Mouse (Mus musculus) liver, embryonic 14.5 days (tissue): ENCODE data around the gene Cdan1. TPM values are rescaled to one million over a fixed set of nuclear protein-coding genes. Genes with fewer than 3 reads are reported as not detected.
A peak's percentile ranks its signal among the peaks of the same experiment; 100 is the strongest.

Source experiments
- ATAC-seq: fragments of 200-750 bp; cut with Nextera tagmentation; 2 replicates; pipeline ENCODE4 v1.8.0; 2017; ENCODE audit warnings: moderate number of reproducible peaks, mild to moderate bottlenecking, moderate library complexity; ENCODE audit not compliant: insufficient read depth
- DNase-seq, 3 experiments: peaks; one replicate each; pipeline ENCODE4 v3.0.0-alpha.2; 2012 to 2013; ENCODE audit warnings: low read depth in 3 of 3, low spot score in 3 of 3
- H3K27ac ChIP-seq: fragments of 300-500 bp; sonication (generic); 2 replicates; pipeline ENCODE4 v1.5.1; 2014; ENCODE audit warnings: moderate library complexity, mild to moderate bottlenecking, control low read depth, inconsistent platforms
- H3K27me3 ChIP-seq: fragments of 300-500 bp; sonication (generic); 2 replicates; pipeline ENCODE4 v1.6.1; 2014; ENCODE audit warnings: mild to moderate bottlenecking, low read length, moderate library complexity; ENCODE audit not compliant: control insufficient read depth, insufficient read depth
- H3K36me3 ChIP-seq: fragments of 300-500 bp; sonication (generic); replicated peaks from 2 replicates; pipeline ENCODE4 v1.6.1; 2014; ENCODE audit warnings: low read depth; ENCODE audit not compliant: control insufficient read depth, insufficient read depth
- H3K4me1 ChIP-seq, 2 experiments: fragments of 200-500 bp in 1 of 2; fragments of 300-500 bp in 1 of 2; sonication (generic) in 1 of 2; replicated peaks; 2 replicates each; pipeline ENCODE4 v1.6.1; 2012 to 2014; ENCODE audit warnings: antibody characterized with exemption in 1 of 2, inconsistent platforms in 1 of 2, low read length in 1 of 2; ENCODE audit not compliant: control insufficient read depth in 2 of 2, insufficient read depth in 2 of 2
- H3K4me2 ChIP-seq: fragments of 300-500 bp; sonication (generic); 2 replicates; pipeline ENCODE4 v1.6.1; 2014; ENCODE audit warnings: low read depth, mild to moderate bottlenecking, control low read depth, moderate library complexity
- H3K4me3 ChIP-seq, 2 experiments: fragments of 200-500 bp in 1 of 2; fragments of 300-500 bp in 1 of 2; sonication (generic) in 1 of 2; 2 replicates each; pipeline ENCODE4 v1.5.1; 2012 to 2014; ENCODE audit warnings: low read depth in 2 of 2, low read length in 2 of 2, mild to moderate bottlenecking in 2 of 2, control low read depth in 1 of 2, inconsistent platforms in 1 of 2, moderate library complexity in 1 of 2; ENCODE audit not compliant: insufficient read depth in 1 of 2
- H3K9ac ChIP-seq: fragments of 300-500 bp; sonication (generic); replicated peaks from 2 replicates; pipeline ENCODE4 v1.6.1; 2014; ENCODE audit warnings: mild to moderate bottlenecking, control low read depth, moderate library complexity
- H3K9me3 ChIP-seq: fragments of 300-500 bp; sonication (generic); 2 replicates; pipeline ENCODE4 v1.6.1; 2016; ENCODE audit warnings: low read length, mixed read lengths; ENCODE audit not compliant: control insufficient read depth
- CTCF ChIP-seq: IDR thresholded peaks from 2 replicates; pipeline ENCODE4 v1.5.1; 2016; ENCODE audit warnings: antibody characterized with exemption, low read depth, control low read depth
- EP300 ChIP-seq: IDR thresholded peaks from 2 replicates; pipeline ENCODE4 v1.6.1; 2016; ENCODE audit warnings: antibody characterized with exemption, low read depth
- WGBS: fragments of 180-500 bp; shearing (Covaris S2); extraction: QIAGEN DNeasy Blood & Tissue Kit; methylation state at CpG from one replicate; pipeline ENCODE4 v1.1.7; 2014; ENCODE audit not compliant: insufficient replicate concordance; 5-methylcytosine and 5-hydroxymethylcytosine counted together
- polyA plus RNA-seq, 2 experiments: library from polyadenylated mRNA; depleted of rRNA in 1 of 2; stranded (reverse) in 1 of 2; unstranded in 1 of 2; fragments of >200 nt; fragmentation: Nextera tagmentation in 1 of 2; extraction: Ambion mirVana in 1 of 2; gene quantifications; 2 replicates each; pipeline versions ENCODE4 v1.2.1 to v1.2.3; 2012 to 2014

Gene Cdan1
- polyA plus RNA-seq, 2 experiments, result 6.1 to 13.7 TPM

GRCm38 (mm10) chr2:120745496-120745895 lies 104.4 kb downstream of the Cdan1 start:
- no peak overlapping the region for H3K4me2 ChIP-seq
- WGBS, result 86% methylated on average over 1 of the region's 1 CpGs
- no peak overlapping the region for H3K9ac ChIP-seq
- no peak overlapping the region for H3K27ac ChIP-seq
- no peaks in the 10 kb centered on the region for H3K36me3 ChIP-seq
- no peaks in the 10 kb centered on the region for H3K27me3 ChIP-seq
- DNase-seq, result no peak
- no peaks in the 10 kb centered on the region for H3K9me3 ChIP-seq
- no peak overlapping the region for H3K4me3 ChIP-seq
- H3K4me1 ChIP-seq, result no peaks in the 10 kb centered on the region; a peak in 1 of 4 replicates
- no peak for ATAC-seq
- no peak for TF ChIP-seq CTCF

GRCm38 (mm10) chr2:120731877-120732530 lies 117.9 kb downstream of the Cdan1 start:
- ATAC-seq (no peak), DNase-seq (peak in 1 of 3 experiments; percentile 24)
- TF ChIP-seq EP300 (no peak), CTCF (no peak)
- Histone ChIP-seq H3K36me3 (peaks cover 24% of the 10 kb centered on the region), H3K27ac (peak overlapping the region; percentile 88), H3K4me2 (peak overlapping the region; percentile 69), H3K4me3 (peak overlapping the region; percentile 32 to 100), H3K9ac (peak overlapping the region; percentile 53), H3K4me1 (peaks cover 19% of the 10 kb centered on the region in 2 experiments), H3K9me3 (no peaks in the 10 kb centered on the region), H3K27me3 (no peaks in the 10 kb centered on the region)
- 15% methylated on average over 7 of the region's 7 CpGs for WGBS

DNA sequence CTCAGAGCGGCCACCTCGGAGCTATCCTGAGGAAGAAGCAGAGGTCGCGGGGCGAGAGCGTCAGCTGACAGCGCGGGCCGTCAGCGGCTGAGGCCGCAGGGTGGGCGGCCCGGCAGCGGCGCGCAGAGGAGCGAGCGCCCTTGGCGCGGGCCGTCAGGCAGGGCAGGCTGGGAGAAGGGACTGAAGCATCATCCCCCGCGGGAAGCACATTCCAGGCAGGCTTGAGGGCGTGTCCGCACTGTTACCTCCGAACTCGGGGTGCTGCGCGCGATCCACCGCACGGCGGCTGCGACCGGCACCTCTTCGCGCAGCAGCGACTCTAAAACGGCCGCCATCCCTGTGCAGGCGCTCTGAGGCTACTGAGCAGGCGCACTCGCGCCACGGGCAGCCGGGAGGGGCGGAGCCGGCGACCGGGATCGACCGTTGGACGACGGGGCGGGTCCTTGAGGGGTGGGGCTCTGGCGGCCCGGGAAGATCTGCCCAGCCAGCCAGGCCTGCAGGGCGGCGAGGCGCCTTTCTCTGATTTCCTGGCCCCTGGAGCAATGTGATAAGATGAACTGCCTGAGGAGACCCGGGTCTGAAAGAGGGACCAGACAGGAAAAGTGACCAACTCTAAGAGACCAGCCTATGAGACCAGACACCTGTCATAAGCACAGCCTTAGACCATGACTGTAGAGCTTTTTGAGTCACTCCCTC lies 118.6 kb downstream of the Cdan1 start:
- TF ChIP-seq CTCF (peak; percentile 43), EP300 (peak; percentile 74)

GRCm38 (mm10) chr2:120730639-120731166 lies 119.2 kb downstream of the Cdan1 start:
- peaks cover 37% of the 10 kb centered on the region for H3K36me3 ChIP-seq
- H3K9ac ChIP-seq, result peak overlapping the region; percentile 99
- H3K27ac ChIP-seq, result peak overlapping the region; percentile 88
- WGBS, result under 1% methylated on average over 50 of the region's 50 CpGs
- H3K4me3 ChIP-seq, result peak overlapping the region; percentile 85 to 100
- TF ChIP-seq CTCF (no peak), EP300 (no peak)
- H3K9me3 ChIP-seq, result no peaks in the 10 kb centered on the region
- peak; percentile 8; the same call in 1 of the 2 replicates for ATAC-seq
- H3K4me2 ChIP-seq, result peak overlapping the region; percentile 69
- H3K4me1 ChIP-seq, result peaks cover 19% of the 10 kb centered on the region in 2 experiments
- DNase-seq, result no peak
- no peaks in the 10 kb centered on the region for H3K27me3 ChIP-seq

More for the DNA sequence above, 118.6 kb downstream of the Cdan1 start:
- Histone ChIP-seq H3K36me3 (peaks cover 31% of the 10 kb centered on the region), H3K27me3 (no peaks in the 10 kb centered on the region), H3K4me2 (peak overlapping the region; percentile 69), H3K4me3 (peak overlapping the region; percentile 85 to 100), H3K27ac (peak overlapping the region; percentile 88), H3K4me1 (peaks cover 19% of the 10 kb centered on the region in 2 experiments), H3K9ac (peak overlapping the region; percentile 99), H3K9me3 (no peaks in the 10 kb centered on the region)
- DNase-seq, result peak; percentile 90
- WGBS, result under 1% methylated on average over 61 of the region's 61 CpGs
- peak; percentile 97 for ATAC-seq
